Mouse (Mus musculus): Measurements from ENCODE around the gene 4921504E06Rik.

4921504E06Rik gene

GRCm38 (mm10) chr2:19505744-19506143 is 48.0 kb downstream of the 4921504E06Rik start:
- DNase-seq (ENCODE audit: low read depth), result no peak

GRCm38 (mm10) chr2:19490262-19490661 is 63.5 kb downstream of the 4921504E06Rik start:
- no peak for DNase-seq (ENCODE audit: low read depth)

- no peak for DNase-seq (ENCODE audit: low read depth)
Observed at GRCm38 (mm10) chr2:19461940-19462339, 91.8 kb downstream of the 4921504E06Rik start.

GRCm38 (mm10) chr2:19458785-19459184 is 94.9 kb downstream of the 4921504E06Rik start:
- DNase-seq (ENCODE audit: low read depth), result no peak

- no peak for DNase-seq (ENCODE audit: low read depth)
Observed at GRCm38 (mm10) chr2:19455857-19456482, 97.7 kb downstream of the 4921504E06Rik start.

DNA sequence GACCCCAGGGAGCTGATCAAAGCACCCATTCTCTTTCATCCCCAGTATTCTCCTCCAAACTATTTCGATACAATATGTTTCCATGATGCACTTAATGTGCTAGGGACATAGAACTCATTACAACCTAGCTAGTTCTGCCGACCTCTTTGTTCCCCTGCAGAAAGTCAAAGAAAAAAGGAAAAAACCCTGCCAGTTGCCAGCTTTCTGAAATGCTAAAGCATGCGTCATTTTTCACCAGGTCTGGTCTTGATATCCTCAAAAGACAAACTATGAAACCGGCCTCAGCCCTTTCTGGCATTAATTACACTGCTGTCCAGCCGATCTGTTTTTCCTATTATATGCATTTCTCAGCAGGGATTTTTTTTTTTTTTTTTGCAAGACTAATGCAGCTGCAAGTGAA is 98.5 kb downstream of the 4921504E06Rik start:
- DNase-seq (ENCODE audit: low read depth), result no peak

GRCm38 (mm10) chr2:19452531-19453055 is 101.1 kb downstream of the 4921504E06Rik start:
- no peak for DNase-seq (ENCODE audit: low read depth)

DNA sequence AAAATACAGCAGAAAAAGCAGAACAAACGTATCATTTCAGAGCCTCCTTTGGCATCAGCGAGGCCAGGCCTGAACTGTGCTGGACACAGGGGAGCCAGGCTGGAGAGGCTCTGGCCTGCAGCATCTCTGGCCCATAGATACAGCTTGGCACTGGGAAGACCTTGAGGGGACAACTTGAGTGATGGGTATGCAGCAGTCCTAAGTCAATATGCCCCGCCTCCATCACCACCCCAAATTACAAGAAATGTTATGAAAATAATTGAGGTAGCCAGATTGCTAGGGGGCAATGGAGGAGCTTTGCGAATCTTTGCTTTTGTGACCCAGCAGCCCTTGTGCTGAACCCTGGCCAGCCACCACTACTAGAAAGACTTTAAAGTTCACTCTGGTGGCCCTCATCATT is 104.4 kb downstream of the 4921504E06Rik start:
- no peak for DNase-seq (ENCODE audit: low read depth)

DNA sequence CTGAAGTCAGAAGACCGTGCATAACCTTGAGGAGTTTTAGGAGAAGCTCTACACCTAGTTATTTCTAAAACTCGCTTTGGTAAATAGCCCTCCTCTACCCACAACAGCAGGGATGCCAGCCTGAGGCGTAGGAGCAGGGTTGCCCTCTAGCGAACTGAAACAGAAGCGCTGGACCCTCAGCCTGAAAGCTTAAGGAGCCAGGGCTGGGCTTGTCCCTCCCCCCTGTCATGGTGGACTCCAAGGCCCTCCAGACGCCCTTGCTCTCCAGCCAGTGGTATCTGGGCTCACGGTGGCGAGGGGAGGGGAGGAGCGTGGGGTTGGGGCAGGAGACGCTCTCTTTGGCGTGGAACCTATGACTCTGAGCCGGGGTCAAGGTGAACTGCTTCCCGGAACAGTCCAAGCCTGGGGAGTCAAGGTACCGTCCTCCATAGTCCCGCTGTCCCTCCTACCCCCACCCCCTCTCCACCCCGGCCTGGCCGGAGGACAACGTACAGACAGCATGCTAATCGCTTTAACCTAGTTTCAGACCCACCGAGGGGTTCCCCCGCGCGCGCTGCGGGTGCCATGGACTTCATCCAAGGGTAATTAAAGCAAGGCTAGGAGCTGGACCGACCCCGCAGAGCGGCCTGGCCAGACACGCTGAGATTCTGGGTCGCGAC is 105.5 kb downstream of the 4921504E06Rik start:
- no peak for DNase-seq (ENCODE audit: low read depth)

DNA sequence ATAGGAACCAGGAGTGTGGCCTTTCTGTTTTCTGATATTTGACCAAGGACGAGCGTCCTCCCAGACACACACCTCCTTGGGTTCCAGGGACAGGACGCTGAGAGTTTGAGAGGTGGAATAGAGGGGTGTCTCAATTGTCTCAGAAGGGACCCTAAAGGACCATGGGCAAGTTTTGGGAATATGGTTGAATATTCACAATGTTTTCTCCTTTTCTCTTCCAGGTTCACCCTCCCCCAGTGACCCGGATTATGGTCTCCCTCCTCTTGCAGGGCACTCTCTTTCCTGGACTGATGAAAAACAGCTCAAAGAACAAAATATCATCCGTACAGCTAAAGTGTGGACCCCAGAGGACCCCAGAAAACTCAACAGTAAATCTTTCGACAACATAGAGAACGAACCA is 107.0 kb downstream of the 4921504E06Rik start:
- DNase-seq (ENCODE audit: low read depth), result no peak

GRCm38 (mm10) chr2:19445871-19446501 is 107.7 kb downstream of the 4921504E06Rik start:
- no peak for DNase-seq (ENCODE audit: low read depth)

- no peak for DNase-seq (ENCODE audit: low read depth)
Observed at GRCm38 (mm10) chr2:19444931-19445831, 108.5 kb downstream of the 4921504E06Rik start, which contains the start of gene Ptf1a. TSS of gene Ptf1a (plus strand) at chr2:19445663.

DNA sequence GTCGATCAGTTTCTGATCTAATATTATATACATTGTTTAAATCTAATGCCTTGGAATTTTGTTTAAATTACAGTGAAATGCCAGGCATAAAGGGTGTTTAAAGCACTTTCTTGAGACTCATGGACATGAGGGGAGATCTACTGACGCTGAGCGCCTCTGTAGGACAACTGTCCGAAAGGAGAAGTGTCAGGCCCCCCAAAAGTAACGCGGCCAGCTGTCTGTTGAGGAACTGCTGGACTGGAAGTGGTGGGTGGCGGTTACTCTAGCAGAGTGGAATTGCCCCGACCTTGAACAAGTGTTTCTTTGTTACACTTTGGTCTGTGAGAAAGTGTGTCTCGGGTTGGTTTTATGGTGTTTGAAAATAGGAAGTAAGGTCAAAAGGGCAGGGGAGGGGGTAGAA is 109.4 kb downstream of the 4921504E06Rik start:
- DNase-seq (ENCODE audit: low read depth), result no peak

GRCm38 (mm10) chr2:19431614-19432323 is 121.9 kb downstream of the 4921504E06Rik start:
- no peak for DNase-seq (ENCODE audit: low read depth)

DNA sequence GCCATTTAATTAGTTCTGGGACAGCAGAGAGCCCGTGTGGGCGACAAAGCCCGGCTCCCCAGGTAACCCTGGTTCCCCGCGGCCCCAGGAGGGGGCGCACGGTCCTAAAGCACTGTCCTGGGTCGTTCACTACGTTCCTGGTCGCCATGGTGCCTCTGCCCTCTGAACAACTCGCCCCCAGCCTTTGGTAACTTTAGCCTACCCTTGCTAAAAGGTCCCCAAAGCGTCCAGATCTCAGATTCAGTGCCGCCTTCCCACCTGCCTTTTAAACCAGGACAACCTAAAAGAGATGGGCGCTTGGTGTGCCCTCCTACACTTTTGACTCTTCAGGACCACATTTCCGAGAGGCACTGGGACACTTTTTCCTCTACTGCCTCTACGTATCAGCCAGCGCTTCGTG is 122.5 kb downstream of the 4921504E06Rik start:
- no peak for DNase-seq (ENCODE audit: low read depth)

- DNase-seq (ENCODE audit: low read depth), result no peak
Observed at GRCm38 (mm10) chr2:19430746-19431145, 123.0 kb downstream of the 4921504E06Rik start.

- DNase-seq (ENCODE audit: low read depth), result no peak
Observed at GRCm38 (mm10) chr2:19429691-19430690, 123.7 kb downstream of the 4921504E06Rik start.

DNA sequence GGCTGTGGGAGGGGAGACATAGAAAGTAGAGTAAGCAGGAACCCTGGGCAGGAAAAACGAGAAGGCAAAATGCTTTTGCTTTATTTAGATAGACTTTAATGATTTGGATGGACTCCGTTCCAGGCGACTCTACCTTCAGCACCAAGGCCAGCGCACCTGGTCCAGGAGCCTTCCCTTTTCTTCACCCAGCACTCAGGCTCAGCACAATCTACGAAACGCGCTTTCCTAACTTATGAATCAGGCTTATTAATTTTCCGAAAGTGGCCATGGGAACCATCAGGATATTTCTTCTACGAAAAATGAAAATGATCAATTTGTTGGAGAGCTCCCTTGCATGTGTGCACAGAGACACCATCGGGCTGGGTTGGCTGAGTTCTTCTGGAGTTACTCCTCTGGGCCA is 124.7 kb downstream of the 4921504E06Rik start:
- peak; percentile 19 for DNase-seq (ENCODE audit: low read depth)

GRCm38 (mm10) chr2:19423086-19423485 is 130.6 kb downstream of the 4921504E06Rik start:
- DNase-seq (ENCODE audit: low read depth), result no peak

GRCm38 (mm10) chr2:19422226-19422625 is 131.5 kb downstream of the 4921504E06Rik start:
- DNase-seq (ENCODE audit: low read depth), result no peak

Data from c-Kit-positive CD71-positive TER-119-negative erythroid progenitor cells, embryonic 14.5 days (primary cell).